Mouse (Mus musculus): ENCODE data around the gene Qrich2.

GRCm38 (mm10) chr11:116499018-116499417 lies 33.0 kb upstream of the Qrich2 start:
- no peak for TF ChIP-seq CTCF (IDR thresholded peaks at IDR 0.05; ENCODE audit: control insufficient read depth, insufficient read depth, low read length)
- TF ChIP-seq POLR2A (IDR thresholded peaks at IDR 0.05; ENCODE audit: borderline replicate concordance, control insufficient read depth, low read depth, low read length) = no peak

Measured in bone marrow, adult 2 months (tissue).